Mouse (Mus musculus) MEL-GATA-1-ER (cell line): ENCODE measurements around the gene Olfr243.
"Not testable (repeated sequence)": the region's sequence is repeated elsewhere in the genome, so short reads cannot be mapped to it uniquely, and the experiment has no call there.

Experiments
- DNase-seq: peaks from one replicate; pipeline ENCODE4 v3.0.0-alpha.2; 2012; ENCODE audit warnings: low read depth; ENCODE audit errors: extremely low read depth

Olfr243 gene

DNA sequence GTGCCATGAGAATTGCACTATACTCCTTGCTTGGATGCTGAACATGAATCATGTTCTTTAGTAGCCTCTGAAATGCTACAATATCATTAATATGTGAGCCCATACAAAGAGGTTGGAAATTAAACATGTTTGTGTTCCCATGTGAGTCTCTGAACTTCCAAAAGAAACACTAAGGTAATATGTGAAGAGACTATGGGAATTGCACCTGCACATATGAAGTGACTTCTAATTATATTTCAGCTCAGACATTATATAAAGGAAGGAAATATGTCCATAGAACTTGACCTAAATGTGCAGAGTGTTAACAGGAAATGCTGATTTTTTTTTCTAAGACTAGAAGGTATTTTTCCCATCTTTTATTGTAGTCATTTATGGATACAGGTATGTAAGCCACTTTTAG is at the start of gene Olfr243:
Olfr243 (plus strand) TSS at position 301 of the 400 bp plus-strand sequence.
- DNase-seq, result no peak

DNA sequence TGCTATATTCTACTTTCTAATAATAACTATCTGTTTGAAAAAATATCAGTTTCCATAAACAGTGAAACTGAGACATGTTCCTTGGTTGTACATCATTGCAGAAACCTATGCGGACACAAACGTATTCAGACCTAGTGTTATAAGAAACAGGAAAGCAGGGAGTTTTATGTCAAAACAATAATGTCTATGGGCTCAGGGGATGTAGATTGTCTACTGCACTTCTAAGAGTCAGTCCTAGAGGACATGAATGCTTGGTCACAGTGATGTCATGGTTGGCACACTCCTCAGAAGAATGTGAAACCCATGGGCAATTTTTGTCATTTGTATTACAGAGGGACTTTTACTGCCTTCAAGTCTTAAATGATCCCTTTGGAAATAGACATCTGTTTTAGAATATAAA is 43.4 kb upstream of the Olfr243 start, which contains the start of gene Olfr624:
Olfr624 (minus strand) TSS at position 101 of the 400 bp plus-strand sequence.
- no peak for DNase-seq

DNA sequence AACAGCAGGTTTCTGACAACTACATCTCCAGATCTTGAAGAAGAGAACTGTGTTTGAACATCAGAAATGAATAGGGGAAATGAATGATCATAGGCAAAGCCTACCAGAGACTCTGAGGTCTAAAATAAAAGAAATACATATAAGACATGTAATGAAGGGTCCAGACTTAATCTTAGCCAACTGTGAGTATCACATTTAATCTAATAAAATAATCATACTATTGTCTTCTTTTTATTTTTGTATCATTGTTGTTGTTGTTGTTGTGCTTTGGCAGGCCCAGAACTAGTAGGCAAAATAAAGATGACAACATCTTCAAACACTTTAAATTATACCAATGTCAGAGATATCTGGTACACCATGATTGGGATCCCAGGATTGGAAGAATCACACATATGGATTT is 32.1 kb upstream of the Olfr243 start, which contains the start of gene Olfr625-ps1:
Olfr625-ps1 (plus strand) TSS at position 301 of the 400 bp plus-strand sequence.
- no peak for DNase-seq

DNA sequence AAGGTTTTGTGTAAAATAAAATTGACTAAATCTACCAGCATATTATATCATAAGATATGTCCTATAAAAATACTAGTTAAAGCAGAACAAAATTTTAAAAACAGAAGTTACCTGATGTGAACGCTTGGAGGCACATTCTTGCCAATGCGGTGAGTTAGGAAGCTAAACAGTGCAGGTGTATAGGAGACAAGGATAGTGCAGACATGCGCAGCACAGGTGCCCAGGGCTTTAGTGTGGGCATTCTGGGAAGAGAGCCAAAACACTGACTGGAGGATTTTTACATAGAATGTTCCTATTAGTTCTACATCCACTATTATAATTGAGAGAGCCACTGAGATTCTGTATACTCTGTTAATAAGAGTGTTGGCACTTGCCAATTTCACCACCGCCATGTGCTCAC is 15.0 kb upstream of the Olfr243 start:
- no peak for DNase-seq

DNA sequence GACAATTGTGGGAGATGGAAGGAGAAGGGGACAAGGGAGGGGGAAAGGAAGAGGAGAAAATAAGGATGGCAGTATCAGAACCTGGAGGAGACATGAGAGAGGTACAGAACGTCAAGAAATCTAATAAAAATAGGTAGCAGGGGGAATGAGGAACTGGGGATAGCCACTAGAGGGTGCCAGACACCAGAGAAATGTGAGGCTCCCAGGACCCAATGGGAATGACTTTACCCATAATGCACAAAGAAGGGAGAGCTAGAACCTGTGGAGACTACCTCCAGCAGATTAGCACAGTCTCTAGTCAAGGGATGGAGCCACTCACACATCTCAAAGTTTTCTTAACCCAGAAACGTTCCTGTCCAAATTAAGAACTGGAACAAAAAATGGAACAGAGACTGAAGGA is 2.4 kb upstream of the Olfr243 start:
- no peak for DNase-seq

DNA sequence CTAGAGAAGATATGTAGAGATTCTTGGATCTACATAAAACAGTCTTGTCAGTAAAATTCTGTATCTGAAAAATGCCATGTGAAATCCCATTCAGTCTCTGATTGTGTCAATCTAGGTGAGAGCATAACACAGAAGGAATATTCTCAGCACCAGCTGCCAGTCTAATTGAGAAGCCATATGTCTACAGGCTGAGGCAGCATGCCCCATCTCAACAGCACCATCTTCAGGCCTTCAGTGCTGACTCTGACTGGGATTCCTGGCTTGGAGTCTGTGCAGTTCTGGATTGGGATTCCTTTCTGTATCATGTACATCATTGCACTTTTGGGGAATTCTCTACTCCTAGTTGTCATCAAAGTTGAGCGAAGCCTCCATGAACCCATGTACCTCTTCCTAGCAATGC is 1.9 kb downstream of the Olfr243 start:
- not testable (repeated sequence) for DNase-seq

DNA sequence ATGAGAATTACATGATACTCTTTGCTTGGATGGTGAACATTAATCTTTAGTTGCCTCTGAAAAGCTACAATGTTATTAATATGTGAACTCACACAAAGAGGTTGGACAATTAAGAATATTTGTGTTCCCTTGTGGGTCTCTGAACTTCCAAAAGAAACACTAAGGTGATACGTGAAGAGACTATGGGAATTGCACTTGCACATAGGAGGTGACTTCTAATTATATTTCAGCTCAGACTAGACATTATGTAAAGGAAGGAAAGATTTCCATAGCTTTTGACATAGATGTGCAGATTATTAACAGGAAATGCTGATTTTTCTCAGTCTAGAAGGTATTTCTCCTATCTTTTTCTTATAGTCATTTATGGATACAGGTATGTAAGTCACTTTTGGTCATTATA is 15.6 kb downstream of the Olfr243 start, which contains the start of gene Olfr628:
Olfr628 (plus strand) TSS at position 301 of the 400 bp plus-strand sequence.
- no peak for DNase-seq

DNA sequence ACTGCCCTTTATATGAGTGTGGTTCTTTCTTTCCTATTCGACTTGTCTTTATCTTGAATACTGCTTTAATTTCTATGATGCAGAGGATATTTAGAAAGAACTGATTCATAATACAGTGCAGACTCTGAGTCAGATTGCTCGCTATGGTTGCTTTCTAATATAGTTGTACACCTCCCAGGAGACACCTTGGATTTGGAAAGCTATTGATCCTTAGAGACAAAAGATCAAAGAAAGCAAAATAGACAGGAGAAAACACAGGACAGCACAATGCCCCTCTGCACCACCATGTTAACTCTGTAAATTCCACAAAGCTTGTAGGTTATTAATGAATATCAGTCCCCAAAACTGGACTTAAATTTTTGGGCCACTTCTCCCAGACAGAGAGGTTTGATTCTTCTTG is 30.4 kb downstream of the Olfr243 start, which contains the start of gene Olfr629:
Olfr629 (minus strand) TSS at position 101 of the 400 bp plus-strand sequence.
- no peak for DNase-seq

DNA sequence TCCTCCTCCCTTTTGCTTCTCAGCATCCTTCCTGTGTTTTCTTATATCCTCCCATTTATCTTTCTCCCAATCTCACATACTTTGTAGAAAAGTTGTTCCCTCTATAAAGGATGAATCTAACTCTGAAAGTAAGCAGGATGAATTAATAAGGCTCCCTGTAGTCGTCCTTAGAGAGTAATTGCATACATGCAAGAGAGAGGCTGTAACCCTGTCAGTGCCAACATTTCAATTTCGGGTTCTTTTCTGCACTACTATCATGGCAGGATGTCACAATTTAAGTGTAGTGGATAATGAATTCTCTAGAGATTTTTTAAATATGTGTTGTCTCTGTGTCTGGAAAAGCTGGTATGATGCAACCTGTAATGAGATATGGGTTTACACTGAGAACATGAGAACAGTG is 42.8 kb downstream of the Olfr243 start, which contains the start of gene Olfr630:
Olfr630 (minus strand) TSS at position 101 of the 400 bp plus-strand sequence.
- DNase-seq, result no peak

DNA sequence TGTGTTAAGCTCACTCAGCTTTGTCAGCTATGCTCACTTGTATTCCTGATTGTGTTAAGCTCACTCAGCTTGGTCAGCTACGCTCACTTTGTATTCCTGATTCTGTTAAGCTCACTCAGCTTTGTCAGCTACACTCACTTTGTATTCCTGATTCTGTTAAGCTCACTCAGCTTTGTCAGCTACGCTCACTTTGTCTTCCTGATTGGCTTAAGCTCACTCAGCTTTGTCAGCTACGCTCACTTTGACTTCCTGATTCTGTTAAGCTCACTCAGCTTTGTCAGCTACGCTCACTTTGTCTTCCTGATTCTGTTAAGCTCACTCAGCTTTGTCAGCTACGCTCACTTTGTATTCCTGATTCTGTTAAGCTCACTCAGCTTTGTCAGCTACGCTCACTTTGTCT is 47.7 kb downstream of the Olfr243 start:
- DNase-seq, result not testable (repeated sequence)

DNA sequence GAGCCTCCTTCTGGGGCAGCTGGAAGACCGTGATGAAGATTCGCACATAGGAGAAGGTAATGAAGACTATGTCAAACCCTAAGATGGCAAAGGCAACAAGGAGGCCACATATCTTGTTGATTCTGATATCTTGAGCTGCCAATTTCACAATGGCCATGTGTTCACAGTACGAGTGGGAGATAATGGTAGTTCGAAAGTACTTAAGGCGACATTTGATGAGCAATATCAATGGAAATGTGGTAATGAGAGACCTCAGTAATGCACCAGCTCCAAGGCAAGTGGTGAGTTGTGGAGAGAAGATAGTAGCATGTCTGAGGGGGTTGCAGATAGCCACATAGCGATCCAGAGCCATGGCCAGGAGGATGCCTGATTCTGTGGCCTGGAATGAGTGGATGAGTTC is 53.2 kb downstream of the Olfr243 start:
- DNase-seq, result not testable (repeated sequence)
